Mouse (Mus musculus) small intestine, adult 2 months (tissue): Measurements from ENCODE around the gene Me3.

Experiments
- CTCF ChIP-seq: fragments of 200-500 bp; IDR thresholded peaks from 2 replicates; pipeline ENCODE4 v1.5.1; 2012; ENCODE audit warnings: low read depth, mild to moderate bottlenecking, control low read depth, inconsistent platforms, low read length, moderate library complexity, mixed read lengths; ENCODE audit not compliant: insufficient replicate concordance, insufficient read length; ENCODE audit errors: extremely low read depth
- POLR2A ChIP-seq: fragments of 200-500 bp; IDR thresholded peaks from 2 replicates; pipeline ENCODE4 v1.6.1; 2012; ENCODE audit warnings: low read depth, mild to moderate bottlenecking, control low read depth, inconsistent platforms, low read length, moderate library complexity

- TF ChIP-seq CTCF (no peak), POLR2A (no peak)
Measured at GRCm38 (mm10) chr7:89700511-89700910, 68.3 kb downstream of the Me3 start.
